Mouse (Mus musculus) spleen, adult 10 weeks (tissue): ENCODE measurements around the gene Gm17428. TPM values are rescaled to one million over a fixed set of nuclear protein-coding genes. Genes with fewer than 3 reads are reported as not detected.

ENCODE experiments used
- polyA plus RNA-seq: library from polyadenylated mRNA; stranded (reverse); fragments of 350-450 nt; fragmentation: Illumina TruSeq; extraction: RNeasy Lipid Tissue Mini Kit (QIAGEN cat#74804); gene quantifications from one replicate; pipeline ENCODE4 v1.2.3, GENCODE M21; 2015; ENCODE audit warnings: low replicate concordance; ENCODE audit not compliant: insufficient read depth

The Gm17428 gene
- polyA plus RNA-seq = not detected

GRCm38 (mm10) chr14:54976633-54977032, at the start of gene Gm17428:
Gene Gm17428, plus strand, starts transcription at chr14:54976933.

DNA sequence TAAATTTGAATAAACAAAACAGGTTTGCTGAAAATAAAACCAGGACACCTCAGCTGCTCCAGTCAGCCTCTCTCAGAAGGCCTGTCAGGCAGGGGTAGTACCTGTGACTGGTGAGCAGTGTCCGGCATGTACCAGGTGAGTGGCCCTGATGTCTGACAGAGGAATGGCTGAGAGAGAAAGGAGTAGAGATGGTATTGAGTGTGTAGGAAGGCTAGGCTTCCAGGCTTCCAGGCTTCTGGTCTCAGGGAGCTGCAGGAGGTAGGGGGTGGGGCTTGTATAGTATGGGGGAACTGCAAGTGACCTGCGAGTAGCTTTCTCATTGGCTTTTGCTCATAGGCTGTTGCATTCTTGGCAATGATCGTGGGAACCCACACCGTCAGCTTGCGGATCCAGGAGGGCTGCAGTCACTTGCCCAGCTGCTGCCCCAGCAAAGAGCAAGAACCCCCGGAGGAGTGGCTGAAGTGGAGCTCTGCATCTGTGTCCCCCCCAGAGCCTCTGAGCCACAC, 44.0 kb upstream of the Gm17428 start, which contains the start of gene Il25:
Il25 (plus strand) TSS at position 51 of the 506 bp plus-strand sequence.

GRCm38 (mm10) chr14:54935904-54936830, 40.6 kb upstream of the Gm17428 start, which contains the start of gene Cmtm5:
Gene Cmtm5, plus strand, starts transcription at chr14:54936261.

DNA sequence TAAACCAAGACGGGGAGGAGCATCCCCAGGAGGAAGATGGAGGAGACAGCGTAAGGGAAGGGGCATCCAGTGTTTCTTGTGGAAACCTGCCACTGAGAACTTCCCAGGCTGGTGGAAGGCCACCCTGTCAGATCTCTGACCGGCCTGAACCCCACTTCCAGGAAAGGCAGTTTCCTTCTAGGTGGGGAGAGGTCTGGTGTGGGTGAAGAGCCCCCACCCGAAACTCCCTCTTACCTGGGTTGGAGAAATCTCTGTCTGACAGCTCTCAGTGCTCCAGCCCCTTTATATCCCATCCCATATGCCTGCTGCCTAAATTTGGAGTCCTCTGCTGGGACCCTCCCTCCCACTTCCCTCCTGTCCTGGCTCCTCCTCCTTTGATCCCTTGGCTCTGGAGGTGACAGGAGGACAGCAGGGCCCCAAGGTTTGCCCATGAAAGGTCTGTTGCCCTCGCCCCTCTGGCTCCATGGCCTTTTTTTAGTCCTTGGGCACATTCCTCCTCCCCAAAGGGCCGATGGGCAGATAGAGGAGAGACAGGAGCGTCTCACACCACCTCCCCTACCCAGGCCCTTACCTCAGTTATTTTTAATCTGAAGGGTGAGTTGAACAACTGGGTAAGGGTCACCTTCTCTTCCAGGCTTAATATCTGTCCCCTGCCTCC, 10.3 kb upstream of the Gm17428 start, which contains the start of gene Myh6:
Myh6 (minus strand) TSS at position 608 of the 658 bp plus-strand sequence.

GRCm38 (mm10) chr14:54994136-54994868, 17.6 kb downstream of the Gm17428 start, which contains the start of gene Myh7:
Gene Myh7, minus strand, starts transcription at chr14:54994626.

DNA sequence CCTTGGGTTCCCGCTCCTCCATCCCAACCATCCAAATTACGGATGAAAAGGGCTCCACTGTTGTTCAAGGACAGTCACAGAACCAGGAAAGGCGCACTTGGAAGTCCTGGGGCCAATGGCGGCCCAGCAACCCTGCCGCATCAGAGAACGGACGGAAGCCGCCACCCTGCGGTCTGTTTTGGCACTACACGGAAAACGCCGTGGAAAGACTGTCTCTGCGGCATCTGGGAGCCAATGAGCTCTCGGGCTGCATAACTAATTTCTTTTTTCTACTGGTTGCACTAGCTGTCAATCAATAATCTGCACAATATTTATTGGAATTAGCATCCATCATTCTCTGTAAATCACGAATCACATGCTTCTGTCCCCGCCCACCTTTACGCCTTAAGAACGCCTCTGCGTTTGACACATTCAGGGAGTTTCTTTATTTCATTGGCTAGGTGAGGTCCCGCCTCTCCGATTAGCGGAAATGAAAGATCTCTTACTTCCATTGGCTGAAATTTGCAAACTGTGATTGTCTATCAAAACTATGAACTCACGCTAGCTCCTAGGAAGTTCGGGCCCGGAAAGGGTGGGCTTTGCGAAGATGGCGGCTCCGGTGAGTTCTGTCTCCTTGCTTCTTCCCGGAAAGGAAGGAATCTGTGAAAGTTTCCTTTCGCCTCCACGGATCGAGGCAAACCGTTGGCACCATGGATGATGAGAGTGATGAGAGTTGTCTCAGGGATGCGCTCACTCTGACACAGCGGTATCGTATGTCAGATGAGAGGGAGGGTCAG, 38.4 kb downstream of the Gm17428 start, which contains the start of gene Ngdn:
Ngdn (plus strand) TSS at position 464 of the 776 bp plus-strand sequence.

Other genes starting within 250 kb of the Gm17428 start
- gene Slc7a8, start 195.0 kb upstream of the Gm17428 start, polyA plus RNA-seq = 6.3 TPM
- gene Rnf212b, start 162.8 kb upstream of the Gm17428 start, polyA plus RNA-seq = not detected
- 5.4 TPM for gene Homez, start 106.0 kb upstream of the Gm17428 start, polyA plus RNA-seq
- gene Ppp1r3e, start 99.4 kb upstream of the Gm17428 start, polyA plus RNA-seq = 10.9 TPM
- gene Bcl2l2, start 93.6 kb upstream of the Gm17428 start, polyA plus RNA-seq = 16.2 TPM
- gene Gm20521, start 93.5 kb upstream of the Gm17428 start, polyA plus RNA-seq = not detected
- gene Pabpn1, start 84.4 kb upstream of the Gm17428 start, polyA plus RNA-seq = 254 TPM
- 2.9 TPM for gene Slc22a17, start 63.8 kb upstream of the Gm17428 start, polyA plus RNA-seq
- 0.65 TPM for gene Efs, start 50.8 kb upstream of the Gm17428 start, polyA plus RNA-seq
- not detected for gene Il25, start 44.2 kb upstream of the Gm17428 start, polyA plus RNA-seq
- gene Cmtm5, start 40.7 kb upstream of the Gm17428 start, polyA plus RNA-seq = not detected
- not detected for gene Myh6, start 10.0 kb upstream of the Gm17428 start, polyA plus RNA-seq
- not detected for gene Myh7, start 17.7 kb downstream of the Gm17428 start, polyA plus RNA-seq
- gene Ngdn, start 38.5 kb downstream of the Gm17428 start, polyA plus RNA-seq = 57.4 TPM
- 2.8 TPM for gene Zfhx2, start 115.4 kb downstream of the Gm17428 start, polyA plus RNA-seq
- gene Thtpa, start 117.9 kb downstream of the Gm17428 start, polyA plus RNA-seq = 10.9 TPM
- gene Ap1g2, start 129.7 kb downstream of the Gm17428 start, polyA plus RNA-seq = 75.5 TPM
- gene Jph4, start 140.0 kb downstream of the Gm17428 start, polyA plus RNA-seq = 0.19 TPM
- gene Dhrs2, start 245.1 kb downstream of the Gm17428 start, polyA plus RNA-seq = not detected